Mouse (Mus musculus): ENCODE measurements around the gene Shroom3. TPM values are rescaled to one million over a fixed set of nuclear protein-coding genes. Genes with fewer than 3 reads are reported as not detected.

Gene Shroom3
- polyA plus RNA-seq, 1 experiment from 2014 or later, result 8.3 TPM

GRCm38 (mm10) chr5:92692206-92693007 is 9.2 kb downstream of the Shroom3 start:
- no peak overlapping the region for H3K27ac ChIP-seq (ENCODE audit: low read length)
- H3K36me3 ChIP-seq (ENCODE audit: control insufficient read depth, insufficient read depth, low read length), result no peaks in the 10 kb centered on the region
- H3K9ac ChIP-seq (replicated peaks; ENCODE audit: low read depth, low read length), result no peak overlapping the region
- no peak for ATAC-seq (ENCODE audit: insufficient number of reproducible peaks, insufficient read depth, low FRiP score, low read depth)
- H3K4me3 ChIP-seq (ENCODE audit: low read depth, low read length), result no peak overlapping the region
- WGBS, result 30% methylated on average over 16 of the region's 16 CpGs
- H3K9me3 ChIP-seq (ENCODE audit: control insufficient read depth, low read depth, low read length), result no peaks in the 10 kb centered on the region
- H3K4me2 ChIP-seq (replicated peaks; ENCODE audit: low read depth, low read length), result no peak overlapping the region
- no peaks in the 10 kb centered on the region for H3K27me3 ChIP-seq (ENCODE audit: control insufficient read depth, insufficient read depth, low read length)
- 0 out of 2 replicates have a peak, but pooled peaks cover 5% of the 10 kb centered on the region for H3K4me1 ChIP-seq (ENCODE audit: control insufficient read depth, insufficient read depth, low read length)

GRCm38 (mm10) chr5:92693744-92694143 is 10.5 kb downstream of the Shroom3 start:
- no peak overlapping the region for H3K9ac ChIP-seq (replicated peaks; ENCODE audit: low read depth, low read length)
- no peaks in the 10 kb centered on the region for H3K36me3 ChIP-seq (ENCODE audit: control insufficient read depth, insufficient read depth, low read length)
- no peak overlapping the region for H3K4me2 ChIP-seq (replicated peaks; ENCODE audit: low read depth, low read length)
- H3K4me1 ChIP-seq (ENCODE audit: control insufficient read depth, insufficient read depth, low read length), result 0 out of 2 replicates have a peak, but pooled peaks cover 10% of the 10 kb centered on the region
- ATAC-seq (ENCODE audit: insufficient number of reproducible peaks, insufficient read depth, low FRiP score, low read depth), result no peak
- no peak overlapping the region for H3K4me3 ChIP-seq (ENCODE audit: low read depth, low read length)
- H3K27me3 ChIP-seq (ENCODE audit: control insufficient read depth, insufficient read depth, low read length), result no peaks in the 10 kb centered on the region
- WGBS, result 88% methylated on average over 3 of the region's 3 CpGs
- H3K9me3 ChIP-seq (ENCODE audit: control insufficient read depth, low read depth, low read length), result no peaks in the 10 kb centered on the region
- no peak overlapping the region for H3K27ac ChIP-seq (ENCODE audit: low read length)

GRCm38 (mm10) chr5:92694316-92694995 is 11.2 kb downstream of the Shroom3 start:
- Histone ChIP-seq H3K4me1 (ENCODE audit: control insufficient read depth, insufficient read depth, low read length) (0 out of 2 replicates have a peak, but pooled peaks cover 15% of the 10 kb centered on the region), H3K9me3 (ENCODE audit: control insufficient read depth, low read depth, low read length) (no peaks in the 10 kb centered on the region), H3K27me3 (ENCODE audit: control insufficient read depth, insufficient read depth, low read length) (no peaks in the 10 kb centered on the region), H3K36me3 (ENCODE audit: control insufficient read depth, insufficient read depth, low read length) (no peaks in the 10 kb centered on the region), H3K9ac (replicated peaks; ENCODE audit: low read depth, low read length) (no peak overlapping the region), H3K4me3 (ENCODE audit: low read depth, low read length) (no peak overlapping the region), H3K27ac (ENCODE audit: low read length) (no peak overlapping the region), H3K4me2 (replicated peaks; ENCODE audit: low read depth, low read length) (no peak overlapping the region)
- WGBS, result 71% methylated on average over 10 of the region's 10 CpGs
- no peak for ATAC-seq (ENCODE audit: insufficient number of reproducible peaks, insufficient read depth, low FRiP score, low read depth)

DNA sequence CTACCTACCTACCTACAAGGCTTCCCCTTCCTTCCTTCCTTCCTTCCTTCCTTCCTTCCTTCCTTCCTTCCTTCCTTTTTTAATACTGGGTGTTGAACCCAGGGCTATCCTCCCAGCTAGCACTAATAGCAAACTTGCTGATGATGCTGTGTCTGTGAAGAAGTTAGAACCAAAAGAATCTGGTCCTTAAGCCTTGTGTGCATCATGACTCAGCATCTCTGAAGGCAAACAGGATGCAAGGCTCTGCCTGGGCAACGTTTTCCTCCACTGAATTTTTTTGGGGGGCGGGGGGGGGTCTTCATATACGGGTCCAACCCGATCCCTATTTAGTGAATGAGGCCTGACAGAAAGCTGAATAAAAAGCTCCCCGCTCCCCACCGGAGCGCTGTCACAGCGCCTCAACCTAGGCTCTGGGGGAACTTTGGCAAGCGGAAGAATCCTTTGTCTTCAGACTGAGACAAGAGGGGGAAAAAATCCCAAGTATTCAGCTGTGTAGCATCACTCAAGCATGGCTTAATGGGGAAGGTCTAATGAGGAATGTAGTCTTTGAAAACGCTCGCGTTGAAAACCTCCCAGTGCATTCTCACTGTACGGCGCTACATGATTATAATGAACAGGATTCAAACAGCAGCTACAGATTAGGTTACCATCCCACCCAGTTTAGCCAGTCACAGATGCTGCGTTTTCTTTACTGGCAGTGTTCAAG is 15.0 kb downstream of the Shroom3 start:
- no peaks in the 10 kb centered on the region for H3K27me3 ChIP-seq (ENCODE audit: control insufficient read depth, insufficient read depth, low read length)
- WGBS, result 2% methylated on average over 15 of the region's 15 CpGs
- no peak overlapping the region for H3K27ac ChIP-seq (ENCODE audit: low read length)
- H3K36me3 ChIP-seq (ENCODE audit: control insufficient read depth, insufficient read depth, low read length), result no peaks in the 10 kb centered on the region
- no peaks in the 10 kb centered on the region for H3K9me3 ChIP-seq (ENCODE audit: control insufficient read depth, low read depth, low read length)
- H3K9ac ChIP-seq (replicated peaks; ENCODE audit: low read depth, low read length), result no peak overlapping the region
- peak overlapping the region; percentile 7 for H3K4me3 ChIP-seq (ENCODE audit: low read depth, low read length)
- ATAC-seq (ENCODE audit: insufficient number of reproducible peaks, insufficient read depth, low FRiP score, low read depth), result no peak
- 0 out of 2 replicates have a peak, but pooled peaks cover 10% of the 10 kb centered on the region for H3K4me1 ChIP-seq (ENCODE audit: control insufficient read depth, insufficient read depth, low read length)
- H3K4me2 ChIP-seq (replicated peaks; ENCODE audit: low read depth, low read length), result peak overlapping the region; percentile 37

DNA sequence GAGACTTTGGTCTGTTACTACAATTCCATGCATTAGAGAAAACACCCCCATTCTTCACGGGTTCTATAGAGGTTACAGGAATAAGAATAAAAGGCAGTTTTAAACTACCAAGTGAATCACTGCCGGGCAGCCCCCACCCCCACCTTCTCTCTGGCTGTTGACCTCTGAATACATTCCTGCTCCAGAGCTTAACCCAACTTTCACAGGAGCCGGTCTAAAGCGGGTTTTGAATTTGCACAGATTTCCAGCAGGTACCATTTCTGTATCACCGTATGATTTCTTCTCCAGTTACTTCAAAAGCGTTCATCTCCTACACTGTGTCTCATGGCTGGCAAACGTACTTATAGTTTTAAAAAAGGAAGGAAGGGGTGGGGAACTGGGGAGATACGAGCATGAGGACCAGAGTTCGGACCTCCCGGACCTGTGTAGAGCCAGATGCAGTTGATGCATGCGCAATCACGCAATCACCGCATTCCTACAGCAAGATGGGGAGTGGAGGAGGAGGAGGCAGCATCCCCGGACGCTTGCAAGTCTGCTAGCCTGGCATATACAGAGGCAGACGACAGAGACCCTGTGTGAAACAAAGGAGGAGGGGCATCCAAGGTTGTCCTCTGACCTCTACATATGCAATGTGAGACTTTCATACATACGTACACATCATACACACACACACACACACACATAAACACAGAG is 15.7 kb downstream of the Shroom3 start:
- ATAC-seq (ENCODE audit: insufficient number of reproducible peaks, insufficient read depth, low FRiP score, low read depth), result no peak
- Histone ChIP-seq H3K27me3 (ENCODE audit: control insufficient read depth, insufficient read depth, low read length) (no peaks in the 10 kb centered on the region), H3K36me3 (ENCODE audit: control insufficient read depth, insufficient read depth, low read length) (no peaks in the 10 kb centered on the region), H3K9ac (replicated peaks; ENCODE audit: low read depth, low read length) (no peak overlapping the region), H3K27ac (ENCODE audit: low read length) (no peak overlapping the region), H3K4me3 (ENCODE audit: low read depth, low read length) (peak overlapping the region; percentile 7; the same call in 1 of the 2 replicates), H3K4me2 (replicated peaks; ENCODE audit: low read depth, low read length) (peak overlapping the region; percentile 37), H3K4me1 (ENCODE audit: control insufficient read depth, insufficient read depth, low read length) (0 out of 2 replicates have a peak, but pooled peaks cover 10% of the 10 kb centered on the region), H3K9me3 (ENCODE audit: control insufficient read depth, low read depth, low read length) (no peaks in the 10 kb centered on the region)
- WGBS, result 20% methylated on average over 17 of the region's 17 CpGs

- no peak overlapping the region for H3K9ac ChIP-seq (replicated peaks; ENCODE audit: low read depth, low read length)
- H3K9me3 ChIP-seq (ENCODE audit: control insufficient read depth, low read depth, low read length), result no peaks in the 10 kb centered on the region
- H3K4me2 ChIP-seq (replicated peaks; ENCODE audit: low read depth, low read length), result no peak overlapping the region
- 44% methylated on average over 11 of the region's 11 CpGs for WGBS
- no peak overlapping the region for H3K4me3 ChIP-seq (ENCODE audit: low read depth, low read length)
- no peaks in the 10 kb centered on the region for H3K36me3 ChIP-seq (ENCODE audit: control insufficient read depth, insufficient read depth, low read length)
- 0 out of 2 replicates have a peak, but pooled peaks cover 10% of the 10 kb centered on the region for H3K4me1 ChIP-seq (ENCODE audit: control insufficient read depth, insufficient read depth, low read length)
- ATAC-seq (ENCODE audit: insufficient number of reproducible peaks, insufficient read depth, low FRiP score, low read depth), result no peak
- no peak overlapping the region for H3K27ac ChIP-seq (ENCODE audit: low read length)
- no peaks in the 10 kb centered on the region for H3K27me3 ChIP-seq (ENCODE audit: control insufficient read depth, insufficient read depth, low read length)
These were observed 18.5 kb downstream of the Shroom3 start for GRCm38 (mm10) chr5:92701750-92702149.

DNA sequence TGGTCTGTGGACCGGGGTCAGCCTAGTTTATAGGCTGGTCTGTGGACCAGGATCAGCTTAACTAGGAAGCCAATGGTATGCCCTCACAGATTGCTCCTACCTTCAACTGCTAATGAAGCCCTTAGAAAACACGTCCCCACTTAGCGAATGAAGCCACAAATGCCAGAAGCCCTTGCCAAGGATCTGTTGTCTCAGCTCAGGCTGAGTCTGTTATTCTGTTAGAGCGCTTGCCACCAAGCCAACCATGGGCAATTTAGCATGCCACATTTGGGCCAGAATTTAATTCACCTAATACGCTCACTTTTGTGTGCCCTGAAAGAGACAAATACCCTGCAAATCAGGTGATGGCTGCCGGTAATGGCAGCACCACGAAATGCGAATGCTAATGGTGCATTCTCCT is 20.4 kb downstream of the Shroom3 start:
- Histone ChIP-seq H3K27me3 (ENCODE audit: control insufficient read depth, insufficient read depth, low read length) (no peaks in the 10 kb centered on the region), H3K9ac (replicated peaks; ENCODE audit: low read depth, low read length) (no peak overlapping the region), H3K4me3 (ENCODE audit: low read depth, low read length) (no peak overlapping the region), H3K4me1 (ENCODE audit: control insufficient read depth, insufficient read depth, low read length) (0 out of 2 replicates have a peak, but pooled peaks cover 5% of the 10 kb centered on the region), H3K27ac (ENCODE audit: low read length) (no peak overlapping the region), H3K36me3 (ENCODE audit: control insufficient read depth, insufficient read depth, low read length) (no peaks in the 10 kb centered on the region), H3K9me3 (ENCODE audit: control insufficient read depth, low read depth, low read length) (no peaks in the 10 kb centered on the region), H3K4me2 (replicated peaks; ENCODE audit: low read depth, low read length) (no peak overlapping the region)
- 87% methylated on average over 8 of the region's 8 CpGs for WGBS
- no peak for ATAC-seq (ENCODE audit: insufficient number of reproducible peaks, insufficient read depth, low FRiP score, low read depth)

All from stomach, embryonic 14.5 days (tissue).